In genomic region chr19:12575514-12575913, GRCm38 (mm10) we compare ENCODE assay signal across 24 mouse cellular contexts. TPM values are rescaled to one million over a fixed set of nuclear protein-coding genes. Genes with fewer than 3 reads are reported as not detected.
DNase-seq lines count a peak whose midpoint lies in the region; ATAC-seq and TF ChIP-seq lines count a peak whose summit lies in the region.
"Had no signal": no experiment of that assay in that cellular context is flagged by ENCODE, and none has a peak within 500 bp of the region (broad histone marks: within the 10 kb centered on the region; RNA-seq: fewer than 3 reads in every experiment).

No protein-coding gene starts in this region.

- peaks cover 2% of the 10 kb centered on the region; the same call in 1 of the 2 replicates for H3K79me2 ChIP-seq in heart, adult 2 months (replicated peaks; ENCODE audit: control insufficient read depth, insufficient read depth, low read length)

- H3K4me1 ChIP-seq in heart, adult 2 months (ENCODE audit: control insufficient read depth, insufficient read depth, low read length): peaks cover 9% of the 10 kb centered on the region
- H3K4me1 ChIP-seq in liver, embryonic 14.5 days (replicated peaks; ENCODE audit: control insufficient read depth in 2 of 2, insufficient read depth in 2 of 2, low read length in 1 of 2): peaks cover 13 to 26% of the 10 kb centered on the region in 2 experiments
- H3K4me1 ChIP-seq in midbrain, embryonic 15.5 days: peaks cover 10% of the 10 kb centered on the region

- ATAC-seq in liver, embryonic 14.5 days (ENCODE audit: insufficient read depth): no peak
- no peak for ATAC-seq in midbrain, embryonic 15.5 days (replicated peaks)
- ATAC-seq: hindbrain, embryonic 16.5 days had no signal

- TF ChIP-seq POLR2A in heart, adult 2 months (IDR thresholded peaks at IDR 0.05; ENCODE audit: insufficient read depth, low read depth, low read length): no peak

- no peaks in the 10 kb centered on the region for H3K27me3 ChIP-seq in heart, adult 2 months (ENCODE audit: control insufficient read depth, insufficient read depth, low read length)
- H3K27me3 ChIP-seq in liver, embryonic 14.5 days (ENCODE audit: control insufficient read depth, insufficient read depth, low read length): no peaks in the 10 kb centered on the region
- H3K27me3 ChIP-seq in midbrain, embryonic 15.5 days (replicated peaks): no peaks in the 10 kb centered on the region
- H3K27me3 ChIP-seq: embryonic facial prominence, embryonic 12.5 days; limb, embryonic 13.5 days; midbrain, embryonic 12.5 days; neural tube, embryonic 15.5 days had no signal

- no peak overlapping the region for H3K9ac ChIP-seq in heart, adult 2 months (ENCODE audit: low read depth, low read length)
- no peak overlapping the region; the same call in 1 of the 2 replicates for H3K9ac ChIP-seq in liver, embryonic 14.5 days (replicated peaks)
- no peak overlapping the region for H3K9ac ChIP-seq in midbrain, embryonic 15.5 days
- H3K9ac ChIP-seq: embryonic facial prominence, embryonic 12.5 days; limb, embryonic 13.5 days; midbrain, embryonic 12.5 days; neural tube, embryonic 15.5 days had no signal

- peak overlapping the region; percentile 75 for H3K4me2 ChIP-seq in liver, embryonic 14.5 days (ENCODE audit: low read depth)
- H3K4me2 ChIP-seq in midbrain, embryonic 15.5 days: no peak overlapping the region
- H3K4me2 ChIP-seq: embryonic facial prominence, embryonic 12.5 days; midbrain, embryonic 12.5 days; neural tube, embryonic 15.5 days had no signal

- peaks cover 8% of the 10 kb centered on the region for H3K36me3 ChIP-seq in heart, adult 2 months (ENCODE audit: control insufficient read depth, insufficient read depth, low read length)
- peaks cover 26% of the 10 kb centered on the region for H3K36me3 ChIP-seq in liver, embryonic 14.5 days (replicated peaks; ENCODE audit: control insufficient read depth, insufficient read depth, low read depth)
- no peaks in the 10 kb centered on the region for H3K36me3 ChIP-seq in midbrain, embryonic 15.5 days (replicated peaks)
- H3K36me3 ChIP-seq: neural tube, embryonic 15.5 days had no signal

- no peak overlapping the region for H3K4me3 ChIP-seq in heart, adult 2 months
- H3K4me3 ChIP-seq in liver, embryonic 14.5 days (ENCODE audit: insufficient read depth in 1 of 2, low read depth in 2 of 2, low read length in 2 of 2): peak overlapping the region; percentile 28 to 74; a peak in 3 of 4 replicates
- no peak overlapping the region for H3K4me3 ChIP-seq in midbrain, embryonic 15.5 days
- H3K4me3 ChIP-seq: embryonic facial prominence, embryonic 12.5 days; forebrain, embryonic 10.5 days; limb, embryonic 13.5 days; midbrain, embryonic 12.5 days; neural tube, embryonic 15.5 days had no signal

- DNase-seq in heart, adult 2 months: no peak
- DNase-seq in heart, postnatal 14 days: no peak
- DNase-seq in 416B (ENCODE audit: low read depth): peak; percentile 41
- peak; percentile 35 for DNase-seq in NIH3T3 (ENCODE audit: low read depth)
- DNase-seq in liver, embryonic 14.5 days (ENCODE audit: low read depth in 3 of 3, low spot score in 3 of 3): no peak
- DNase-seq in thymus, adult 18-20 months: no peak
- no peak for DNase-seq in right cerebral cortex, adult 2 months (ENCODE audit: low spot score in 2 of 2)
- DNase-seq: adrenal gland, adult 8-10 months; cerebellum, adult 2 months; gastrocnemius, postnatal 10 days; heart, postnatal 4 days; kidney, adult 11 months; kidney, postnatal 14 days; thymus, postnatal 25 days had no signal

- peak overlapping the region; percentile 84; the same call in 1 of the 2 replicates for H3K27ac ChIP-seq in heart, adult 2 months
- no peak overlapping the region for H3K27ac ChIP-seq in liver, embryonic 14.5 days
- no peak overlapping the region for H3K27ac ChIP-seq in midbrain, embryonic 15.5 days
- H3K27ac ChIP-seq: embryonic facial prominence, embryonic 12.5 days; forebrain, embryonic 10.5 days; limb, embryonic 13.5 days; midbrain, embryonic 12.5 days; neural tube, embryonic 15.5 days had no signal

- intact Hi-C loops in heart, adult 2 months (cut with DNase I): loop anchor here (10.0 kb wide), 1 partner anchor 561 kb away; no protein-coding TSS in a partner anchor
- intact Hi-C loops in heart, postnatal 14 days (cut with DNase I): no loop called here

- TF ChIP-seq EP300 in heart, adult 2 months (IDR thresholded peaks at IDR 0.05; ENCODE audit: insufficient read depth, low read depth, low read length): no peak
- TF ChIP-seq EP300 in liver, embryonic 14.5 days (IDR thresholded peaks at IDR 0.05; ENCODE audit: low read depth): no peak

- WGBS in heart, adult 2 months: 80% methylated on average over 2 of the region's 2 CpGs
- WGBS in liver, embryonic 14.5 days (ENCODE audit: insufficient replicate concordance): 76% methylated on average over 2 of the region's 2 CpGs
- 84% methylated on average over 2 of the region's 2 CpGs for WGBS in midbrain, embryonic 15.5 days

- H3K9me3 ChIP-seq in liver, embryonic 14.5 days (ENCODE audit: control insufficient read depth, low read length): no peaks in the 10 kb centered on the region
- no peaks in the 10 kb centered on the region for H3K9me3 ChIP-seq in midbrain, embryonic 15.5 days
- H3K9me3 ChIP-seq: embryonic facial prominence, embryonic 12.5 days; forebrain, embryonic 10.5 days; midbrain, embryonic 12.5 days; neural tube, embryonic 15.5 days had no signal

- no peak for TF ChIP-seq CTCF in heart, adult 2 months (IDR thresholded peaks at IDR 0.05)
- TF ChIP-seq CTCF in liver, embryonic 14.5 days (IDR thresholded peaks at IDR 0.05; ENCODE audit: low read depth): no peak

RNA-seq across cellular contexts. Expression of gene Gm4952, which starts 24.3 kb away (rescaled TPM):
- not detected for total RNA-seq in heart, adult 2 months (2021)
- not detected in 2 replicates for polyA plus RNA-seq in heart, adult 2 months (2012; rRNA removed)
- total RNA-seq in heart, postnatal 14 days (2021): not detected
- polyA plus RNA-seq in liver, embryonic 14.5 days (2012; rRNA removed): 1.5 and 1.9 TPM in 2 replicates
- 4.2 and 4.3 TPM in 2 replicates for polyA plus RNA-seq in liver, embryonic 14.5 days (2014; fragmentation: Nextera tagmentation; extraction: Ambion mirVana)
- polyA plus RNA-seq in midbrain, embryonic 15.5 days (2015; fragmentation: Nextera tagmentation; extraction: Ambion mirVana): 0.14 TPM in 1 of 2 replicates, not detected in the other
- total RNA-seq: common myeloid progenitor, adult 5-6 weeks; gastrocnemius, postnatal 10 days; heart, adult 8-10 months; heart, postnatal 4 days had no signal
- polyA plus RNA-seq: forebrain, embryonic 10.5 days; midbrain, embryonic 12.5 days; small intestine, adult 2 months had no signal

RNA-seq across cellular contexts. Expression of gene Fam111a, which starts 30.0 kb away (rescaled TPM):
- total RNA-seq in heart, adult 2 months (2021): 1 to 10 TPM; 4.4 to 4.7 TPM
- 1.5 and 2.7 TPM in 2 replicates for polyA plus RNA-seq in heart, adult 2 months (2012; rRNA removed)
- total RNA-seq in heart, postnatal 14 days (2021): 1 to 10 TPM; 5.8 to 7.3 TPM
- polyA plus RNA-seq in liver, embryonic 14.5 days (2012; rRNA removed): 9.2 and 17.9 TPM in 2 replicates
- 30.3 and 31.5 TPM in 2 replicates for polyA plus RNA-seq in liver, embryonic 14.5 days (2014; fragmentation: Nextera tagmentation; extraction: Ambion mirVana)
- polyA plus RNA-seq in midbrain, embryonic 15.5 days (2015; fragmentation: Nextera tagmentation; extraction: Ambion mirVana): 5.0 and 6.0 TPM in 2 replicates

RNA-seq across cellular contexts. Expression of gene Glyat, which starts 57.6 kb away (rescaled TPM):
- not detected for total RNA-seq in heart, adult 2 months (2021)
- 0.20 TPM in 1 of 2 replicates, not detected in the other for polyA plus RNA-seq in heart, adult 2 months (2012; rRNA removed)
- not detected for total RNA-seq in heart, postnatal 14 days (2021)
- polyA plus RNA-seq in liver, embryonic 14.5 days (2012; rRNA removed): 0.15 and 0.19 TPM in 2 replicates
- polyA plus RNA-seq in liver, embryonic 14.5 days (2014; fragmentation: Nextera tagmentation; extraction: Ambion mirVana): 0.38 and 0.48 TPM in 2 replicates
- not detected in 2 replicates for polyA plus RNA-seq in midbrain, embryonic 15.5 days (2015; fragmentation: Nextera tagmentation; extraction: Ambion mirVana)
- total RNA-seq: adrenal gland, adult 8-10 months; common myeloid progenitor, adult 5-6 weeks; gastrocnemius, postnatal 10 days; heart, adult 8-10 months; heart, postnatal 4 days had no signal
- polyA plus RNA-seq: embryonic facial prominence, embryonic 12.5 days; forebrain, embryonic 10.5 days; hindbrain, embryonic 16.5 days; limb, embryonic 13.5 days; midbrain, embryonic 12.5 days; small intestine, adult 2 months had no signal

Comparison
In these comparisons a context has a peak if more than half of its experiments do, and no peak if none do; other contexts are left out.
1. DNase-seq: peak in 416B (single experiment) and NIH3T3 (single experiment); none in heart, adult 2 months (0 of 2), heart, postnatal 14 days (0 of 2), liver, embryonic 14.5 days (0 of 3), thymus, adult 18-20 months (0 of 2) and right cerebral cortex, adult 2 months (0 of 2).
2. H3K4me3 ChIP-seq: peak in liver, embryonic 14.5 days (2 of 2); none in heart, adult 2 months (single experiment) and midbrain, embryonic 15.5 days (single experiment).